Mouse (Mus musculus) brain, adult 2 months (tissue): ENCODE measurements around the gene Pex6.

Experiments
- DNase-seq: peaks from one replicate; pipeline ENCODE4 v3.0.0; 2011; ENCODE audit warnings: low read depth, low spot score

Gene Pex6

GRCm38 (mm10) chr17:46699912-46700311, 11.4 kb upstream of the Pex6 start:
- DNase-seq, result peak; percentile 69

GRCm38 (mm10) chr17:46701489-46701888, 9.8 kb upstream of the Pex6 start:
- DNase-seq, result peak; percentile 48

- peak; percentile 32 for DNase-seq
These were observed 9.2 kb upstream of the Pex6 start for GRCm38 (mm10) chr17:46702100-46702499.

GRCm38 (mm10) chr17:46702506-46702905, 8.8 kb upstream of the Pex6 start:
- DNase-seq, result no peak

GRCm38 (mm10) chr17:46703971-46704886, 7.0 kb upstream of the Pex6 start:
- DNase-seq, result peak; percentile 28

- peak; percentile 99 for DNase-seq
These were observed 6.1 kb upstream of the Pex6 start, which contains the start of gene Ppp2r5d for GRCm38 (mm10) chr17:46704887-46705835. Ppp2r5d (minus strand) TSS chr17:46705111.

GRCm38 (mm10) chr17:46706375-46707089, 4.7 kb upstream of the Pex6 start:
- DNase-seq, result no peak

GRCm38 (mm10) chr17:46711612-46712271, 479 bp downstream of the Pex6 start:
- DNase-seq, result peak; percentile 27

GRCm38 (mm10) chr17:46712442-46712841, 1.2 kb downstream of the Pex6 start:
- no peak for DNase-seq

GRCm38 (mm10) chr17:46713849-46714248, 2.6 kb downstream of the Pex6 start:
- no peak for DNase-seq

- no peak for DNase-seq
These were observed 3.7 kb downstream of the Pex6 start for GRCm38 (mm10) chr17:46714756-46715481.

- DNase-seq, result no peak
These were observed 9.8 kb downstream of the Pex6 start for GRCm38 (mm10) chr17:46721077-46721476.

GRCm38 (mm10) chr17:46724477-46725084, 13.3 kb downstream of the Pex6 start:
- DNase-seq, result no peak

- DNase-seq, result peak; percentile 47
These were observed 14.0 kb downstream of the Pex6 start for GRCm38 (mm10) chr17:46725273-46725672.

GRCm38 (mm10) chr17:46725731-46726645, 14.7 kb downstream of the Pex6 start:
- DNase-seq, result peak; percentile 91

- DNase-seq, result no peak
These were observed 16.0 kb downstream of the Pex6 start for GRCm38 (mm10) chr17:46727271-46727670.

GRCm38 (mm10) chr17:46728021-46728420, 16.8 kb downstream of the Pex6 start:
- DNase-seq, result peak; percentile 32

GRCm38 (mm10) chr17:46728496-46728895, 17.2 kb downstream of the Pex6 start:
- no peak for DNase-seq

GRCm38 (mm10) chr17:46728904-46729318, 17.6 kb downstream of the Pex6 start, which contains the start of gene Gnmt:
Gnmt (minus strand) TSS chr17:46729168.
- DNase-seq, result peak; percentile 85
